Mouse (Mus musculus): ENCODE data around the gene Cntn1.

DNA sequence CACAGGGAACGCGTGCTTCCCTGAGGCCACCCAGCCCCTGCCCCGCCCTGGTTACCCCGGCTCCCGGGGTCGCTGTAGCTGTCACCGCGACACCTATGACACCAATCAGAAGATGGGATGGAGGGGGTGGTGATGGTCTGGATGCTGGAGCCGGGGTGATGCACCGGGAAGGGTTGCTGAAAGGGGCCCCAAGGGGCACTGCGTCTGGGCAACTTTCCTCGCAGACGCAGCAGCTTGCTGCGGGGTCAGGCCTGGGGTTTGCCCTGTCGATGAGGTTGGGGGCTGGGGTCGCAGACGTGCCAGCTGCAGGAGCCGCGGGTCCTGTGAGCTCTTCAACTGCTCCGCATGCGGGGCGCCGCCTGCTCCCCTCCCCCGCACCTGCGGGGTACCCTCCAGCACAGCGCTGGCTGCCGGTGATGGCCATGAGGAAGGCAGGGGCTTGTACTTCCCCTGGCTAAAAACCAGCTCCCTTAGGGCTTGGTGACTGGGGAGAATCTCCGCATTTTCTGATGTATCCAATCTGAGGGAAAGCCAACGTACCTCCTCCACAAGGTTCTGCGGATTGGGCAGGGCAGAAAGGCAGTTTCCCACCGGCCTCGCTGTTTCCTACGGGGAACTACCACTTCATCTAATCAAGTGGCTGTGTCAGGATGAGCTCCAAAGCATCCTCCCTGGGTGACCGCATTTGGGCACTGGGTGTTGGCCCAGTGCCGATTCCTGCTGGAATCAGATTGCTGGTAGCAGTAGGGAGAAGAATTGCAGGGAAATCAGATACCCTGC, 578 bp downstream of the Cntn1 start:
- TF ChIP-seq CTCF (IDR thresholded peaks at IDR 0.05; ENCODE audit: low read depth, low read length) (no peak), POLR2A (IDR thresholded peaks at IDR 0.05; ENCODE audit: insufficient read depth, low read length) (no peak)
